Mouse (Mus musculus): ENCODE measurements around the gene Hif3a. TPM values are rescaled to one million over a fixed set of nuclear protein-coding genes. Genes with fewer than 3 reads are reported as not detected.
A peak's percentile ranks its signal among the peaks of the same experiment; 100 is the strongest.
"Not testable (repeated sequence)": the region's sequence is repeated elsewhere in the genome, so short reads cannot be mapped to it uniquely, and the experiment has no call there.

The Hif3a gene
- polyA plus RNA-seq, 1 experiment: not detected

DNA sequence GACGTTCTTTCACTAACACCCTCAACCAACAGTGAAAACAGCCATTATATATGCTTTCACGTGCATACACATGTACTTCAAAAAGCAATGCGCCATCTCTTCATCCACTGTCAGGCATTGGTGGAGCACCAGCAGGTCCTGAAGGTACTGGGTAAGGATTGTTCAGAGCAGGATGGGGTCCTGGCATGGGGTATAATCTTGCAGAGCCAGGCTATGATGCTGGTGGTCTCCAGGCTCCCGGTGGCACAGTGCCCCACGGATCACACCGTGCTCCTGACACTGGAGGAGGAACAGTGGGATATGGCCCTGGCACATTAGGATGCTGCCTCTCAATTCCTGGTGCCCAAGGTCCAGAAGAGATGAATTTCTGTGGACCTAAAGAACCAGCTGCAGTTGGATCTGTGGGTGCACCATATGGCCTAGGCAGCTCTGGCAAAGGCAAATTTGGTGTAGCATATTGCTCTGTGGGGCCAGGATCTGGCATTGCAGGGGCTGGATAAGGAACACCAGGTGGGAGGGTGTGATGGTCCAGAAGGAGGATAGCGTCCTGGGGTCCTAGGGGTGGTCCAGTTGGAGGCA, 15.9 kb upstream of the Hif3a start:
- H3K27me3 ChIP-seq (ENCODE audit: control insufficient read depth, insufficient read depth, insufficient read length): no peaks in the 10 kb centered on the region
- no peaks in the 10 kb centered on the region for H3K79me2 ChIP-seq (ENCODE audit: control insufficient read depth, insufficient read depth)
- no peaks in the 10 kb centered on the region for H3K36me3 ChIP-seq (ENCODE audit: control insufficient read depth, insufficient read depth)
- TF ChIP-seq FOSL1 (IDR thresholded peaks at IDR 0.05; ENCODE audit: insufficient read depth, low read length, poor library complexity, severe bottlenecking) (no peak), CTCF (IDR thresholded peaks at IDR 0.05; ENCODE audit: control insufficient read depth, insufficient read depth, insufficient read length) (no peak), MAX (IDR thresholded peaks at IDR 0.05) (no peak), MYOG (IDR thresholded peaks at IDR 0.05; ENCODE audit: control insufficient read depth, extremely low read depth, insufficient read length) (no peak), USF1 (IDR thresholded peaks at IDR 0.05; ENCODE audit: low read depth) (no peak), MYOD1 (IDR thresholded peaks at IDR 0.05; ENCODE audit: control insufficient read depth, insufficient read length, low read depth) (no peak), CEBPB (IDR thresholded peaks at IDR 0.05; ENCODE audit: low read depth) (no peak)
- H3K4me3 ChIP-seq (ENCODE audit: insufficient read depth, poor library complexity, severe bottlenecking): no peak overlapping the region
- H3ac ChIP-seq (ENCODE audit: control insufficient read depth, insufficient read length, low read depth): no peak overlapping the region
- no peaks in the 10 kb centered on the region for H3K79me3 ChIP-seq (ENCODE audit: low read depth)

DNA sequence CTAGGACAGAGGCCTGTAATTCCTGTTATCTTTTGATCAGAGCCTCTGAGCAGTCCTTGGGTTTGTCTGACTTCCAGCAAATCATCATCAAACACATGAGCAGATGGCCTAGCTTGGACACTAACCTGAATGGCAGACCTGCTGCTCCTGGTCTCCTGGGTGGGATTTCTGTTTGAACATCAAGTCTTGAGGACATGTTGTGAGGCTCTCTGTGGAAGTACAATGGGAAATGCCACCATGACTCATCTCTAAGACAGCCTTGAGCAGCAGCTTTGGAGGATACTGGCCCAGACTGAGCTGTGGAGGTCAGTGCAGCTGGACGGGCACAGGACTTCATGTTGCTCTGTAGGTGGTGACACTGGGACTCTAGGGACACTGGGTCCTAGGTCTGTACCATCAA, 14.3 kb upstream of the Hif3a start:
- Histone ChIP-seq H3K36me3 (ENCODE audit: control insufficient read depth, insufficient read depth) (no peaks in the 10 kb centered on the region), H3K4me3 (ENCODE audit: insufficient read depth, poor library complexity, severe bottlenecking) (no peak overlapping the region), H3K79me2 (ENCODE audit: control insufficient read depth, insufficient read depth) (no peaks in the 10 kb centered on the region), H3K27me3 (ENCODE audit: control insufficient read depth, insufficient read depth, insufficient read length) (no peaks in the 10 kb centered on the region), H3K79me3 (ENCODE audit: low read depth) (no peaks in the 10 kb centered on the region), H3ac (ENCODE audit: control insufficient read depth, insufficient read length, low read depth) (no peak overlapping the region)
- TF ChIP-seq CTCF (IDR thresholded peaks at IDR 0.05; ENCODE audit: control insufficient read depth, insufficient read depth, insufficient read length): no peak

DNA sequence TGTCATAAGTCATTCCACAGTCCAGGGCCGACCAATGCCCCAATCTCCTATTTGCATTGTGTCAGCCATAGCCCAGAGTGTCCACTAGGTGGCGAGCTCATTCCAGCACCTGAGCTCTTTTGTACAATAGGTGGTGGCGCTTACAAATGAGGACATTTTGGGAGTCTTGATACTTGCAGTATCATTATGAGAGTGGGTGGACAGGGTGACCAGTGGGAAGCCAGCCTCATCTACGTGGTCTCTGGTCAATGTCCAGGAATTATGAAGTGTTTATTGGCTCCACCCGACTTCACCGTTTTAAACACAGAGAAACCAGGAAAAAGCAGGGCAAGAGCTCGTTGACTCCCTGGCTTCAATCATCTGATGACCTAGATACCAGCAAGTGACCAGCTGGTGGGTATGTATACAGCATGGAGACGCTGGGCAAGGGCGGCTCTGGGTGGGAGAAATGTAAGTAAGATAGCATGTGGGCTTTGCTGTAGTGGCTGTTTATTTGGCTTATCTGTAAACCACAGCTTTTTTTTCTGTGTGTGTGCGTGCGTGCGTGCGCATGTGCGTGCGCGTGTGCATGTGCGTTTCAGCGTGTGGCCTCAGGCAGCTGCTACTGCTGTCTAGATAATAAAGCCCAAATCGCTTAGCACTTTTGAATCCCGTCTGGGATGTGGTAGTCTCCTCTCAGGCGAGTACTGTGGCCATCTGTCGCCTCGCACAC, 11.8 kb upstream of the Hif3a start, which contains the start of gene Psg16:
Psg16 (plus strand) TSS at position 137 of the 712 bp plus-strand sequence.
- Histone ChIP-seq H3K27me3 (ENCODE audit: control insufficient read depth, insufficient read depth, insufficient read length) (no peaks in the 10 kb centered on the region), H3K4me3 (ENCODE audit: insufficient read depth, poor library complexity, severe bottlenecking) (no peak within 1 kb of the TSS), H3ac (ENCODE audit: control insufficient read depth, insufficient read length, low read depth) (no peak within 1 kb of the TSS), H3K79me3 (ENCODE audit: low read depth) (no peaks in the 10 kb centered on the region), H3K79me2 (ENCODE audit: control insufficient read depth, insufficient read depth) (no peaks in the 10 kb centered on the region), H3K36me3 (ENCODE audit: control insufficient read depth, insufficient read depth) (no peaks in the 10 kb centered on the region)
- TF ChIP-seq MYOD1 (IDR thresholded peaks at IDR 0.05; ENCODE audit: control insufficient read depth, insufficient read length, low read depth): no peak
- peak; percentile 56 for TF ChIP-seq CTCF (IDR thresholded peaks at IDR 0.05; ENCODE audit: control insufficient read depth, insufficient read depth, insufficient read length)

DNA sequence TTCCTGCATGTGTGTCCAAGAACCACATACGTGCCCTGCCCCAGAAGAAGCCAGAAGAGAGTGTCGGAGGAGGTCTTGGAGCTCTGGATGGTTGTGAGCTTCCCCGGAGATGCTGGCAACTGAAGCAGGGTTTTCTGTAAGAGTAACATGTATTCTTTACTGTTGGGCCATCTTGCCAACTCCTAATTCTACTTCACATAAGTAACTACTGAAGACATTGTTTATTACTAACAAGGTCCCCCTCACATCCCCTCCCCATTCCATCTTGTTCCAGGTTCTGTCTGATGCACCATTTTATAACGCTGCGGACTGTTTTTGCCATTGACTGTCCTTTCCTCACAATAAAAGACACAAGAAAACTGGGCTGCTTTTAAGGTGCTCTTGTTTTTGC, 11.3 kb upstream of the Hif3a start:
- TF ChIP-seq MAX (IDR thresholded peaks at IDR 0.05) (no peak), CTCF (IDR thresholded peaks at IDR 0.05; ENCODE audit: control insufficient read depth, insufficient read depth, insufficient read length) (no peak), CEBPB (IDR thresholded peaks at IDR 0.05; ENCODE audit: low read depth) (no peak), MYOD1 (IDR thresholded peaks at IDR 0.05; ENCODE audit: control insufficient read depth, insufficient read length, low read depth) (no peak), FOSL1 (IDR thresholded peaks at IDR 0.05; ENCODE audit: insufficient read depth, low read length, poor library complexity, severe bottlenecking) (no peak), USF1 (IDR thresholded peaks at IDR 0.05; ENCODE audit: low read depth) (no peak), MYOG (IDR thresholded peaks at IDR 0.05; ENCODE audit: control insufficient read depth, extremely low read depth, insufficient read length) (no peak)
- H3K27me3 ChIP-seq (ENCODE audit: control insufficient read depth, insufficient read depth, insufficient read length): no peaks in the 10 kb centered on the region

DNA sequence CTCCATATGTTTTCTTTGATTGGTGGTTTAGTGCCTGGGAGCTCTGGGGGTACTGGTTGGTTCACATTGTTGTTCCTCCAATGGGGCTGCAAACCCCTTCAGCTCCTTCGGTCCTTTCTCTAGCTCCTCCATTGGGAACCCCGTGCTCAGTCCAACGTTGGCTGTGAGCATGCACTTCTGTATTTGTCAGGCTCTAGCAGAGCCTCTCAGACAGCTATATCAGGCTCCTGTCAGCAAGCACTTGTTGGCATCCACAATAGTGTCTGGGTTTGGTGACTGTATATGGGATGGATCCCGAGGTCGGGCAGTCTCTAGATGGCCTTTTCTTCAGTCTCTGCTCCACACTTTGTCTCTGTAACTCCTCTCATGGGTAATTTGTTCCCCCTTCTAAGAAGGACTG, 5.4 kb upstream of the Hif3a start:
- H3K79me3 ChIP-seq (ENCODE audit: low read depth); H3ac ChIP-seq (ENCODE audit: control insufficient read depth, insufficient read length, low read depth); H3K27me3 ChIP-seq (ENCODE audit: control insufficient read depth, insufficient read depth, insufficient read length); H3K36me3 ChIP-seq (ENCODE audit: control insufficient read depth, insufficient read depth); H3K79me2 ChIP-seq (ENCODE audit: control insufficient read depth, insufficient read depth); H3K4me3 ChIP-seq (ENCODE audit: insufficient read depth, poor library complexity, severe bottlenecking): not testable (repeated sequence)

More for the DNA sequence above, 11.3 kb upstream of the Hif3a start:
- H3K79me2 ChIP-seq (ENCODE audit: control insufficient read depth, insufficient read depth): no peaks in the 10 kb centered on the region
- no peaks in the 10 kb centered on the region for H3K36me3 ChIP-seq (ENCODE audit: control insufficient read depth, insufficient read depth)
- H3K4me3 ChIP-seq (ENCODE audit: insufficient read depth, poor library complexity, severe bottlenecking): no peak overlapping the region
- no peak overlapping the region for H3ac ChIP-seq (ENCODE audit: control insufficient read depth, insufficient read length, low read depth)
- H3K79me3 ChIP-seq (ENCODE audit: low read depth): no peaks in the 10 kb centered on the region

DNA sequence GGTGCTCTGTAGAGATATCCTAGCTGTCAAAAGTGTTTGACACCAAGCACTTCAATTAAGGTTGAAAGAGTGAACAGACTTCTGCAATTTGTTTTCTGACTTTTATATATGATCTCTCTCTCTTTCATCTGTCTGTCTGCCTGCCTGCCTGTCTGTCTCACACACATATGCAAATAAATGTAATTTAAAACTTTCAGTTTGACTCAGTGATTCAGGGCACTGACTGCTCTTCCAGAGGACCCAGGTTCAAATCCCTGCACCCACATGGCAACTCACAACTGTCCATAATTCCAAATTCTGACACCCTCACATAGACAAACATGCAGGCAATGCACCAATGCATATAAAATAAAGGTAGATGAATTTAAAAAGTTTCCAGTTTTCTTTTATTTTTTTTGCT, 4.8 kb upstream of the Hif3a start:
- no peak overlapping the region for H3K4me3 ChIP-seq (ENCODE audit: insufficient read depth, poor library complexity, severe bottlenecking)
- no peak overlapping the region for H3ac ChIP-seq (ENCODE audit: control insufficient read depth, insufficient read length, low read depth)
- H3K79me3 ChIP-seq (ENCODE audit: low read depth): no peaks in the 10 kb centered on the region
- no peak for TF ChIP-seq MYOD1 (IDR thresholded peaks at IDR 0.05; ENCODE audit: control insufficient read depth, insufficient read length, low read depth)
- TF ChIP-seq MYOG (IDR thresholded peaks at IDR 0.05; ENCODE audit: control insufficient read depth, extremely low read depth, insufficient read length): no peak
- TF ChIP-seq CEBPB (IDR thresholded peaks at IDR 0.05; ENCODE audit: low read depth): no peak
- no peak for TF ChIP-seq FOSL1 (IDR thresholded peaks at IDR 0.05; ENCODE audit: insufficient read depth, low read length, poor library complexity, severe bottlenecking)
- no peak for TF ChIP-seq MAX (IDR thresholded peaks at IDR 0.05)
- no peak for TF ChIP-seq CTCF (IDR thresholded peaks at IDR 0.05; ENCODE audit: control insufficient read depth, insufficient read depth, insufficient read length)
- no peak for TF ChIP-seq USF1 (IDR thresholded peaks at IDR 0.05; ENCODE audit: low read depth)
- H3K36me3 ChIP-seq (ENCODE audit: control insufficient read depth, insufficient read depth): no peaks in the 10 kb centered on the region
- H3K79me2 ChIP-seq (ENCODE audit: control insufficient read depth, insufficient read depth): no peaks in the 10 kb centered on the region
- H3K27me3 ChIP-seq (ENCODE audit: control insufficient read depth, insufficient read depth, insufficient read length): peaks cover 14% of the 10 kb centered on the region
